Mouse (Mus musculus): Measurements from ENCODE around the gene Pkn1.

Gene Pkn1

GRCm38 (mm10) chr8:83724697-83725482, 25.9 kb upstream of the Pkn1 start:
- peak; percentile 89 for DNase-seq (ENCODE audit: low read depth, low spot score)

GRCm38 (mm10) chr8:83723447-83724083, 24.6 kb upstream of the Pkn1 start:
- DNase-seq (ENCODE audit: low read depth, low spot score) = no peak

GRCm38 (mm10) chr8:83722631-83723030, 23.7 kb upstream of the Pkn1 start:
- DNase-seq (ENCODE audit: low read depth, low spot score) = no peak

- peak; percentile 35 for DNase-seq (ENCODE audit: low read depth, low spot score)
Measured at GRCm38 (mm10) chr8:83721405-83722025, 22.5 kb upstream of the Pkn1 start.

- DNase-seq (ENCODE audit: low read depth, low spot score) = no peak
Measured at GRCm38 (mm10) chr8:83719693-83720092, 20.7 kb upstream of the Pkn1 start.

- DNase-seq (ENCODE audit: low read depth, low spot score) = no peak
Measured at GRCm38 (mm10) chr8:83719048-83719447, 20.1 kb upstream of the Pkn1 start.

GRCm38 (mm10) chr8:83716563-83716962, 17.6 kb upstream of the Pkn1 start:
- DNase-seq (ENCODE audit: low read depth, low spot score) = no peak

GRCm38 (mm10) chr8:83715771-83716170, 16.8 kb upstream of the Pkn1 start:
- no peak for DNase-seq (ENCODE audit: low read depth, low spot score)

GRCm38 (mm10) chr8:83715031-83715690, 16.2 kb upstream of the Pkn1 start, which contains the start of gene Ddx39:
TSS of gene Ddx39 (plus strand) at chr8:83715177.
- DNase-seq (ENCODE audit: low read depth, low spot score) = peak; percentile 99

GRCm38 (mm10) chr8:83714676-83715030, 15.7 kb upstream of the Pkn1 start:
- DNase-seq (ENCODE audit: low read depth, low spot score) = no peak

GRCm38 (mm10) chr8:83707554-83707953, 8.6 kb upstream of the Pkn1 start:
- no peak for DNase-seq (ENCODE audit: low read depth, low spot score)

GRCm38 (mm10) chr8:83706411-83706810, 7.4 kb upstream of the Pkn1 start:
- no peak for DNase-seq (ENCODE audit: low read depth, low spot score)

GRCm38 (mm10) chr8:83703426-83703825, 4.4 kb upstream of the Pkn1 start:
- DNase-seq (ENCODE audit: low read depth, low spot score) = no peak

GRCm38 (mm10) chr8:83700423-83701085, 1.6 kb upstream of the Pkn1 start:
- DNase-seq (ENCODE audit: low read depth, low spot score) = no peak

- DNase-seq (ENCODE audit: low read depth, low spot score) = peak; percentile 69
Measured at GRCm38 (mm10) chr8:83699566-83699965, 587 bp upstream of the Pkn1 start.

- peak; percentile 86 for DNase-seq (ENCODE audit: low read depth, low spot score)
Measured at GRCm38 (mm10) chr8:83698291-83698660, 703 bp downstream of the Pkn1 start.

- no peak for DNase-seq (ENCODE audit: low read depth, low spot score)
Measured at GRCm38 (mm10) chr8:83697374-83698220, 1.4 kb downstream of the Pkn1 start.

GRCm38 (mm10) chr8:83695351-83696106, 3.5 kb downstream of the Pkn1 start:
- peak; percentile 67 for DNase-seq (ENCODE audit: low read depth, low spot score)

- no peak for DNase-seq (ENCODE audit: low read depth, low spot score)
Measured at GRCm38 (mm10) chr8:83694369-83695160, 4.4 kb downstream of the Pkn1 start.
